Mouse (Mus musculus) lung, postnatal 0 days (tissue): ENCODE results near the gene Npas3.

Experiments used
- CTCF ChIP-seq: IDR thresholded peaks from 2 replicates; pipeline ENCODE4 v1.5.1; 2016; ENCODE audit warnings: antibody characterized with exemption, mild to moderate bottlenecking
- EP300 ChIP-seq: IDR thresholded peaks from 2 replicates; pipeline ENCODE4 v1.6.1; 2016; ENCODE audit warnings: antibody characterized with exemption, mild to moderate bottlenecking, control low read depth

DNA sequence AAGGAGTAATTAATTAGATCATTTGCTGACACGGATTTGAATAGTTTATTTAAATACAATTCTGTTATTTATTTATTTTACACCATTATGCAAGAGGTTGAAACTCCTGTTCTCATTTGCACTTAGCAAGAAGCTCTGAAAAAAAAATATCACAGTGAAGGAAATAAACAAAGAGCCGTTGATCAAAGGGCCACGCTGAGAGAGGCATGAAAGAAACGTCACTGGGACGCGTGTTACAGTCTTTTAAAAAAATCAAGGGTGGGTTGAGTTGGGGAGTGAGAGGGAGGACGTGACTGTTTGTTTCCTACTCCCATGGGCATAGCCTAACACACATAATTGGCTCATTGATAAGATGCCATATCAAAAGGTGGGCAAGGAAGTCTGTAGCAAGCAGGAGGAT, 505.8 kb downstream of the Npas3 start:
- no peak for TF ChIP-seq CTCF
- no peak for TF ChIP-seq EP300
